Mouse (Mus musculus): Measurements from ENCODE around the gene Itpripl2.
A peak's percentile ranks its signal among the peaks of the same experiment; 100 is the strongest.

Gene Itpripl2

GRCm38 (mm10) chr7:118437101-118437802, 54.5 kb downstream of the Itpripl2 start:
- DNase-seq: peak in 1 of 2 experiments; percentile 24

Measured in cerebellum, postnatal 25 days (tissue).